Comparison of ENCODE assay signal across 8 mouse cellular contexts in genomic region chr4:136248464-136249331, GRCm38 (mm10). TPM values are rescaled to one million over a fixed set of nuclear protein-coding genes. Genes with fewer than 3 reads are reported as not detected.
A peak's percentile ranks its signal among the peaks of the same experiment; 100 is the strongest.
DNase-seq lines count a peak whose midpoint lies in the region; ATAC-seq and TF ChIP-seq lines count a peak whose summit lies in the region.

No protein-coding gene starts in this region.

- under 1% methylated on average over 34 of the region's 37 CpGs for WGBS in embryonic facial prominence, embryonic 12.5 days
- 1% methylated on average over 37 of the region's 37 CpGs for whole genome bisulfite sequencing in hindbrain, postnatal 0 days
- 1% methylated on average over 37 of the region's 37 CpGs for WGBS in liver, embryonic 13.5 days (ENCODE audit: insufficient replicate concordance)

- no peaks in the 10 kb centered on the region for H3K9me3 ChIP-seq in embryonic facial prominence, embryonic 12.5 days
- H3K9me3 ChIP-seq in hindbrain, postnatal 0 days (ENCODE audit: low read length), result no peaks in the 10 kb centered on the region
- no peaks in the 10 kb centered on the region for H3K9me3 ChIP-seq in liver, embryonic 13.5 days (replicated peaks)

- peaks cover 33% of the 10 kb centered on the region for H3K4me1 ChIP-seq in embryonic facial prominence, embryonic 12.5 days
- peaks cover 9% of the 10 kb centered on the region; the same call in 1 of the 2 replicates for H3K4me1 ChIP-seq in hindbrain, postnatal 0 days (ENCODE audit: insufficient read depth, low read length)
- H3K4me1 ChIP-seq in liver, embryonic 13.5 days (replicated peaks), result peaks cover 30% of the 10 kb centered on the region

- ATAC-seq in embryonic facial prominence, embryonic 12.5 days (ENCODE audit: insufficient number of reproducible peaks, insufficient read depth, low FRiP score, low TSS enrichment), result no peak
- ATAC-seq in hindbrain, postnatal 0 days, result no peak
- no peak for ATAC-seq in liver, embryonic 13.5 days (ENCODE audit: low read depth)

- intact Hi-C loops in left cerebral cortex, postnatal 25 days (cut with DNase I), result no loop called here

- H3K9ac ChIP-seq in embryonic facial prominence, embryonic 12.5 days, result peak overlapping the region; percentile 47
- H3K9ac ChIP-seq in hindbrain, postnatal 0 days (replicated peaks; ENCODE audit: low read length), result peak overlapping the region; percentile 28; the same call in 1 of the 2 replicates
- peak overlapping the region; percentile 5 for H3K9ac ChIP-seq in liver, embryonic 13.5 days

- H3K36me3 ChIP-seq in embryonic facial prominence, embryonic 12.5 days, result peaks cover 1% of the 10 kb centered on the region; the same call in 1 of the 2 replicates
- no peaks in the 10 kb centered on the region for H3K36me3 ChIP-seq in hindbrain, postnatal 0 days (ENCODE audit: insufficient read depth, low read length)
- no peaks in the 10 kb centered on the region for H3K36me3 ChIP-seq in liver, embryonic 13.5 days

- H3K4me3 ChIP-seq in embryonic facial prominence, embryonic 12.5 days, result peak overlapping the region; percentile 50
- H3K4me3 ChIP-seq in hindbrain, postnatal 0 days (ENCODE audit: low read length), result peak overlapping the region; percentile 35
- peak overlapping the region; percentile 57 for H3K4me3 ChIP-seq in liver, embryonic 13.5 days (replicated peaks)

- no peak overlapping the region for H3K27ac ChIP-seq in embryonic facial prominence, embryonic 12.5 days
- H3K27ac ChIP-seq in hindbrain, postnatal 0 days, result no peak overlapping the region
- H3K27ac ChIP-seq in liver, embryonic 13.5 days, result no peak overlapping the region

- peak overlapping the region; percentile 96 for H3K4me2 ChIP-seq in embryonic facial prominence, embryonic 12.5 days (replicated peaks)
- H3K4me2 ChIP-seq in hindbrain, postnatal 0 days (ENCODE audit: low read depth, low read length), result peak overlapping the region; percentile 54
- H3K4me2 ChIP-seq in liver, embryonic 13.5 days, result peak overlapping the region; percentile 61

- peak; percentile 38 for DNase-seq in adrenal gland, postnatal 14 days
- DNase-seq in adrenal gland, adult 2 months, result no peak
- no peak for DNase-seq in hindbrain, postnatal 0 days (ENCODE audit: low spot score)
- no peak for DNase-seq in liver, embryonic 13.5 days
- DNase-seq in testis, postnatal 14 days (ENCODE audit: low spot score), result peak; percentile 39
- DNase-seq in natural killer cell, adult 2 months (ENCODE audit: low spot score in 2 of 2), result no peak
- DNase-seq in left cerebral cortex, postnatal 25 days (ENCODE audit: low spot score in 2 of 2), result no peak

- H3K27me3 ChIP-seq in embryonic facial prominence, embryonic 12.5 days, result peaks cover 79% of the 10 kb centered on the region
- H3K27me3 ChIP-seq in hindbrain, postnatal 0 days (ENCODE audit: insufficient read depth, low read length), result peaks cover 36% of the 10 kb centered on the region
- H3K27me3 ChIP-seq in liver, embryonic 13.5 days, result peaks cover 90% of the 10 kb centered on the region

- no peak for TF ChIP-seq CTCF in hindbrain, postnatal 0 days (IDR thresholded peaks at IDR 0.05; ENCODE audit: low read depth)

RNA-seq across cellular contexts. Expression of gene Tcea3, which starts 1.2 kb away (rescaled TPM):
- total RNA-seq in adrenal gland, postnatal 14 days (2021), result 3.3 and 6.3 TPM in 2 replicates
- 1 to 10 TPM; 1.7 to 2.7 TPM for total RNA-seq in adrenal gland, adult 2 months (2021)
- 0.13 and 0.54 TPM in 2 replicates for polyA plus RNA-seq in adrenal gland, adult 2 months (2012; rRNA removed)
- 2.9 and 4.1 TPM in 2 replicates for polyA plus RNA-seq in embryonic facial prominence, embryonic 12.5 days (2016; fragmentation: Nextera tagmentation; extraction: Ambion mirVana)
- 2.2 TPM in 1 of 2 replicates, not detected in the other for total RNA-seq in hindbrain, postnatal 0 days (2014; rRNA removed)
- polyA plus RNA-seq in hindbrain, postnatal 0 days (2015; fragmentation: Nextera tagmentation; extraction: Ambion mirVana), result 2.7 and 3.3 TPM in 2 replicates
- polyA plus RNA-seq in liver, embryonic 13.5 days (2015; fragmentation: Nextera tagmentation; extraction: Ambion mirVana), result 12.9 and 13.6 TPM in 2 replicates
- total RNA-seq in left cerebral cortex, postnatal 25 days (2021), result under 1 TPM; 0.57 to 0.76 TPM

RNA-seq across cellular contexts. Expression of gene Zfp46, which starts 35.8 kb away (rescaled TPM):
- 27.1 and 28.8 TPM in 2 replicates for total RNA-seq in adrenal gland, postnatal 14 days (2021)
- total RNA-seq in adrenal gland, adult 2 months (2021), result 10 to 100 TPM; 17.2 to 17.3 TPM
- polyA plus RNA-seq in adrenal gland, adult 2 months (2012; rRNA removed), result 10.4 and 11.2 TPM in 2 replicates
- 28.5 and 28.8 TPM in 2 replicates for polyA plus RNA-seq in embryonic facial prominence, embryonic 12.5 days (2016; fragmentation: Nextera tagmentation; extraction: Ambion mirVana)
- 53.4 and 61.5 TPM in 2 replicates for total RNA-seq in hindbrain, postnatal 0 days (2014; rRNA removed)
- 22.4 and 22.6 TPM in 2 replicates for polyA plus RNA-seq in hindbrain, postnatal 0 days (2015; fragmentation: Nextera tagmentation; extraction: Ambion mirVana)
- 2.6 and 3.6 TPM in 2 replicates for polyA plus RNA-seq in liver, embryonic 13.5 days (2015; fragmentation: Nextera tagmentation; extraction: Ambion mirVana)
- total RNA-seq in left cerebral cortex, postnatal 25 days (2021), result 10 to 100 TPM; 54.6 to 64.2 TPM

RNA-seq across cellular contexts. Expression of gene Asap3, which starts 42.5 kb away (rescaled TPM):
- 3.4 and 3.8 TPM in 2 replicates for total RNA-seq in adrenal gland, postnatal 14 days (2021)
- 1 to 10 TPM; 1.4 to 3.6 TPM for total RNA-seq in adrenal gland, adult 2 months (2021)
- 3.2 and 4.2 TPM in 2 replicates for polyA plus RNA-seq in adrenal gland, adult 2 months (2012; rRNA removed)
- polyA plus RNA-seq in embryonic facial prominence, embryonic 12.5 days (2016; fragmentation: Nextera tagmentation; extraction: Ambion mirVana), result 13.1 and 13.3 TPM in 2 replicates
- 9.1 and 10.5 TPM in 2 replicates for total RNA-seq in hindbrain, postnatal 0 days (2014; rRNA removed)
- 4.1 TPM in 2 replicates for polyA plus RNA-seq in hindbrain, postnatal 0 days (2015; fragmentation: Nextera tagmentation; extraction: Ambion mirVana)
- polyA plus RNA-seq in liver, embryonic 13.5 days (2015; fragmentation: Nextera tagmentation; extraction: Ambion mirVana), result 1.1 and 1.4 TPM in 2 replicates
- 1 to 10 TPM; 3.1 to 3.2 TPM for total RNA-seq in left cerebral cortex, postnatal 25 days (2021)

Comparison
In these comparisons a context has a peak if more than half of its experiments do, and no peak if none do; other contexts are left out.
1. DNase-seq: peak in adrenal gland, postnatal 14 days (single experiment) and testis, postnatal 14 days (single experiment); none in adrenal gland, adult 2 months (single experiment), hindbrain, postnatal 0 days (single experiment), liver, embryonic 13.5 days (single experiment), natural killer cell, adult 2 months (0 of 2) and left cerebral cortex, postnatal 25 days (0 of 2).
2. Peak in every context shown above with its lines, with median percentiles within 50 percentile points of each other: H3K4me2 ChIP-seq, H3K4me3 ChIP-seq and H3K9ac ChIP-seq.